Mouse (Mus musculus) C2C12 (cell line): ENCODE results near the gene Shh. TPM values are rescaled to one million over a fixed set of nuclear protein-coding genes. Genes with fewer than 3 reads are reported as not detected.

Source experiments
- H3K27me3 ChIP-seq: one replicate; pipeline ENCODE4 v1.6.1; 2011; ENCODE audit not compliant: control insufficient read depth, insufficient read depth, insufficient read length
- H3K36me3 ChIP-seq: one replicate; pipeline ENCODE4 v1.6.1; 2011; ENCODE audit not compliant: control insufficient read depth, insufficient read depth
- H3K4me3 ChIP-seq: one replicate; pipeline ENCODE4 v1.5.1; 2011; ENCODE audit warnings: mild to moderate bottlenecking, control low read depth; ENCODE audit not compliant: poor library complexity, insufficient read depth, severe bottlenecking
- H3K79me2 ChIP-seq: one replicate; pipeline ENCODE4 v1.6.1; 2011; ENCODE audit not compliant: control insufficient read depth, insufficient read depth
- H3K79me3 ChIP-seq: one replicate; pipeline ENCODE4 v1.6.1; 2011; ENCODE audit warnings: low read depth, control low read depth
- H3ac ChIP-seq: one replicate; pipeline ENCODE3; 2011; ENCODE audit warnings: low read depth; ENCODE audit not compliant: control insufficient read depth, insufficient read length
- CEBPB ChIP-seq: IDR thresholded peaks from one replicate; pipeline ENCODE4 v1.6.1; 2011; ENCODE audit warnings: low read depth, mild to moderate bottlenecking, control low read depth, moderate library complexity
- CTCF ChIP-seq: IDR thresholded peaks from one replicate; pipeline ENCODE4 v1.5.1; 2011; ENCODE audit not compliant: control insufficient read depth, insufficient read depth, insufficient read length
- FOSL1 ChIP-seq: IDR thresholded peaks from one replicate; pipeline ENCODE4 v1.8.0; 2011; ENCODE audit warnings: mild to moderate bottlenecking, low read length; ENCODE audit not compliant: poor library complexity, insufficient read depth, severe bottlenecking
- MAX ChIP-seq: IDR thresholded peaks from one replicate; pipeline ENCODE4 v1.6.1; 2011; ENCODE audit warnings: mild to moderate bottlenecking, control low read depth
- MYOD1 ChIP-seq: IDR thresholded peaks from one replicate; pipeline ENCODE4 v1.6.1; 2011; ENCODE audit warnings: low read depth; ENCODE audit not compliant: control insufficient read depth, insufficient read length
- MYOG ChIP-seq: IDR thresholded peaks from one replicate; pipeline ENCODE4 v1.6.1; 2011; ENCODE audit not compliant: control insufficient read depth, insufficient read length; ENCODE audit errors: extremely low read depth
- USF1 ChIP-seq: IDR thresholded peaks from one replicate; pipeline ENCODE4 v1.6.1; 2011; ENCODE audit warnings: low read depth, mild to moderate bottlenecking, control low read depth, moderate library complexity
- polyA plus RNA-seq: library from polyadenylated mRNA; unstranded; fragments of >200 nt; fragmentation: generic; extraction: Trizol; gene quantifications from one replicate; pipeline ENCODE4 v1.2.1, GENCODE M21; 2012; ENCODE audit warnings: missing spikeins

Shh gene
- polyA plus RNA-seq, 1 experiment, result not detected

GRCm38 (mm10) chr5:28482991-28483390 is 15.9 kb upstream of the Shh start:
- Histone ChIP-seq H3ac (no peak overlapping the region), H3K79me3 (no peaks in the 10 kb centered on the region), H3K4me3 (no peak overlapping the region), H3K27me3 (no peaks in the 10 kb centered on the region), H3K36me3 (no peaks in the 10 kb centered on the region), H3K79me2 (no peaks in the 10 kb centered on the region)
- TF ChIP-seq CTCF (no peak), MYOG (no peak)

DNA sequence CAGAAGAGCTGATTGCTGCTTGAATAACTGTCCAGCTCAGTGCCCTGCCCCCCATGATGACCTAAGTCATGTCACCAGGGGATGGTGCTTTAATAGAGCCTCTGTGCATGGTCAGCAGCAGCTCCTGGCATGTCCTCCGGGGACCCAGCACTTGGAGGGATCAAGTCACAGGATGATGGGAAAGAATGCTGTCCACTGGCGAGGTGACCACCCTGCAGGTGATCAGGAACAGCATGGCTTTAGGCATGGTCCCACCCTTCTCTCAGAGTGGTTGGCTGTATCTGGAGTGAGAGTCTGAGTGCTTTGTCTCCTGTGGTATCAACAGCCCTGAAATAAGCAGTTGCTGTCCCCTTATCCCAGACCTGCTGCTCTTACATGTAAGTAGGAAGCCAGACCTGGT is 14.7 kb upstream of the Shh start:
- H3K27me3 ChIP-seq, result no peaks in the 10 kb centered on the region
- no peaks in the 10 kb centered on the region for H3K79me3 ChIP-seq
- TF ChIP-seq MYOD1 (no peak), FOSL1 (no peak), CTCF (no peak), CEBPB (no peak), MAX (no peak), USF1 (no peak), MYOG (no peak)
- no peaks in the 10 kb centered on the region for H3K36me3 ChIP-seq
- no peaks in the 10 kb centered on the region for H3K79me2 ChIP-seq
- H3K4me3 ChIP-seq, result no peak overlapping the region
- H3ac ChIP-seq, result no peak overlapping the region

DNA sequence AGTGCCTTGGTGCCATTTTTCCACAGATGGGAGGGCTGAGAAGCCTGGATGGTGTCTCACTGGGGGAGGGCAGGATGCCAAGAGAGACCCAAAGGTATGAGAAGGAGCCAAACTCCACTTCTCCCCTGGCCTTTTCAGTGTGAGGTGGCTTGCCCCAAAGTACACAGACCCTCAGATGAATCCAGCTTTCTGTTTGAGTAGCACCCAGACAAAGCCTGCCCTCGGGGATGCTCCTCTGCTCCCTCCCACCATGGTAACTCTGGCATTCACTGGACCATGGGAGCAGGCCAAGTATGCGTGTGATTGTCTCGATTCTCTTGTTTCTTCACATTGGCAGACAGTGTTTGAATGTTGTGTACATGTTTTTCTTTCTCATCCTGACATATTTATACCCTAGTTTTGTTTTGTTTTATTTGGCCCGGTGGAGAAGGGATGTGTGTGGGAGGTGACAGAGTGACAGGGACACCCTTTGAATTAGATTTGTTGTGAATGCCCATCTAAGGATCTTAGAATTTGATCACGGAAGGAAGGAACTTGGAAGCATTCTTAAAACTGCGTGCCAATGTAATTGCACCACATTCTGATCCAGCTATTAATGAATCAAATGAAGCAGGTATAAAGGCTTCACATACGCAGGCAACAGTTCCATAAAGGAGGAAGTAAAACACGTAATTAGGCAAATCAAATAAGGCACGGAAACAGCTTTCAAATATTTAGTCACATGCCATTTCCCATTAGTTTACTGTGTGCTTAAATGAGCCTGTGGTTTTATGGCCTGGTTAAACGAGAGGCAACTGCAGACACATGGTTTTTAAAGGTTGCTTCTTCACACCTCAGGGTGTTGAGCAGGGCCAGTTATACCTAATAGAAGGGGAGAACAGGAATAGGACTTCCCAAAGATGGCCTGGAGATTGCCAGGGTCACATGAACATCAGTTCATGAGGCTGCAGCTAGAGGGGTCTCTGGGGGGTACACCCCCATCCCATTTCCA is 9.6 kb upstream of the Shh start:
- Histone ChIP-seq H3K79me2 (no peaks in the 10 kb centered on the region), H3K27me3 (peaks cover 4% of the 10 kb centered on the region), H3K79me3 (no peaks in the 10 kb centered on the region), H3K36me3 (no peaks in the 10 kb centered on the region), H3ac (no peak overlapping the region), H3K4me3 (no peak overlapping the region)
- TF ChIP-seq MYOD1 (no peak), USF1 (no peak), FOSL1 (no peak), CEBPB (no peak), CTCF (no peak), MYOG (no peak), MAX (no peak)

DNA sequence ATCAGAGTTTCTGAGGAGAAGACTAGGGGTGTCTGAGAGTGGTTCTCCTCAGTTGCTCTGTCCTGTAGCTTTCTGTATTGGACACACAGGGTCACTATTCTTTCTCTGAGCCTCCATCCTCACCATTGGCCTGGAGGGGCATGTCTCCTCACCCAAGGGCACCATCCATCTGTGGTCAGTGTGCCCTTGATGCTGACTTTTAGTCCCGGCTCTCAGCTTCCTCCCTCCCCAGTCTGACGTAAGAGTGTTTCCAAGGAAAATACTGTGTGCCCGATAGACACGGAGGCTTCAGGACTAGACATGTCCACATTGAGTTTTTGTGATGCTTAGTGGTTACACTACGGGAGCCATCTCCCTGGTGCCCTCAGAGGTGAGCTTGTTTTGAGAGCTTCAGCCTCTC is 6.5 kb upstream of the Shh start:
- peaks cover 4% of the 10 kb centered on the region for H3K27me3 ChIP-seq
- H3K36me3 ChIP-seq, result no peaks in the 10 kb centered on the region

DNA sequence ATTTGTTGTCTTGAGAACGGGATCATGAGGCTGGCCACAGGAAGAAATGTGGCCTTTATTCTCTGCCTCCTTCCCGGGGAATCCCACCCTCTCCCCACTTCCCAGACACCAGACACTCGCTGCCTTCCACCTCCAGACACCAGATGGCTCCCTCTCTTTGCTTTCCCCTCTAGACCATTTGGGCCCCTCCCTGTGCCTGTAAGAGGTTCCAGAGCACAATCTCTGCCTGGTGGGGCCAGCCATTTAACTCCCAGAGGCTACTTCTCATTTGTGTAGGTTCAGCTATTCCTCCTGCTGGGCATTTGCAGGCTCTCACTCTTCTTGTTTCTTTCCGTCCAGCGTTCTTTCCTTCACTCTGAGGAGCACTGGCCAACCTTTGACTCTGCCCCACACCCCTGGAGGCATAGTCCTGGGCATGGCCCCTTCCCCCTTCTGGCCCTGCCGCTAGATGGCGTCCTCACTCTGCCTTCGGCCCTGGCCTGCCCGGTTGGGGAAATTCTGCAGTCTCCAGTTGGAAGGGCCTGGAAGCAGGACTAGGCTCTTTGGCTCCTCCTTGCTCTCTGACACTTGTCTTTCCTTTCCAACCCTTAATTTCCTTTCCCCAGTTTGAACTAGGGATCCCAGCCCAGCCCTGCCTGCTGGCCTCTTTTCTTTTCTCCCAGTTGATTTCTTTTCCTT is 2.6 kb upstream of the Shh start:
- H3K36me3 ChIP-seq, result no peaks in the 10 kb centered on the region
- H3K4me3 ChIP-seq, result no peak overlapping the region
- peaks cover 34% of the 10 kb centered on the region for H3K27me3 ChIP-seq
- TF ChIP-seq CTCF (peak; percentile 20), MYOD1 (no peak)
- H3K79me2 ChIP-seq, result no peaks in the 10 kb centered on the region
- no peaks in the 10 kb centered on the region for H3K79me3 ChIP-seq
- H3ac ChIP-seq, result no peak overlapping the region

More for the DNA sequence above, 6.5 kb upstream of the Shh start:
- no peak overlapping the region for H3K4me3 ChIP-seq
- no peak overlapping the region for H3ac ChIP-seq
- H3K79me2 ChIP-seq, result no peaks in the 10 kb centered on the region
- no peaks in the 10 kb centered on the region for H3K79me3 ChIP-seq
- TF ChIP-seq CTCF (no peak), MYOD1 (no peak), USF1 (no peak), CEBPB (no peak), FOSL1 (no peak), MYOG (no peak), MAX (no peak)

DNA sequence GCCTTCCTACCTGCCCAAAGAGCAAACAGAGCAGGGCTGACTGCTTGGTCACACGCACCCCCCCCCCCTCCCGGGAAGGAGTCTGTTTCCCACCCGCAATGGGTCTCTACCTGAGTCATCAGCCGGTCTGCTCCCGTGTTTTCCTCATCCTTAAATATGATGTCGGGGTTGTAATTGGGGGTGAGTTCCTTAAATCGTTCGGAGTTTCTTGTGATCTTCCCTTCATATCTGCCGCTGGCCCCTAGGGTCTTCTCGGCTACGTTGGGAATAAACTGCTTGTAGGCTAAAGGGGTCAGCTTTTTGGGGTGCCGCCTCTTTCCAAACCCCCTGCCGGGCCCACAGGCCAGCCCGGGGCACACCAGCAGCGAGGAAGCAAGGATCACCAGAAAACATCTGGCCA is 705 bp downstream of the Shh start:
- no peak for TF ChIP-seq MYOG
- no peak overlapping the region for H3ac ChIP-seq
- peaks cover 64% of the 10 kb centered on the region for H3K27me3 ChIP-seq
- no peaks in the 10 kb centered on the region for H3K79me3 ChIP-seq
- H3K79me2 ChIP-seq, result no peaks in the 10 kb centered on the region
- no peaks in the 10 kb centered on the region for H3K36me3 ChIP-seq
- H3K4me3 ChIP-seq, result no peak overlapping the region
